ENCODE assay signal across 16 mouse cellular contexts in genomic region chr10:54085073-54085472, GRCm38 (mm10).
"Had no signal": no experiment of that assay in that cellular context is flagged by ENCODE, and none has a peak within 500 bp of the region (broad histone marks: within the 10 kb centered on the region; RNA-seq: fewer than 3 reads in every experiment).

No protein-coding gene starts in this region.

- H3K27ac ChIP-seq: neural tube, embryonic 13.5 days; neural tube, embryonic 15.5 days; stomach, embryonic 15.5 days; stomach, postnatal 0 days had no signal

- H3K36me3 ChIP-seq: neural tube, embryonic 13.5 days; neural tube, embryonic 15.5 days; stomach, embryonic 15.5 days had no signal

- H3K4me1 ChIP-seq: neural tube, embryonic 13.5 days; neural tube, embryonic 15.5 days; stomach, embryonic 15.5 days had no signal

- H3K4me2 ChIP-seq: neural tube, embryonic 13.5 days; neural tube, embryonic 15.5 days; stomach, embryonic 15.5 days had no signal

- H3K27me3 ChIP-seq: neural tube, embryonic 13.5 days; neural tube, embryonic 15.5 days; stomach, embryonic 15.5 days had no signal

- H3K9me3 ChIP-seq: neural tube, embryonic 13.5 days; neural tube, embryonic 15.5 days; stomach, embryonic 15.5 days had no signal

- H3K4me3 ChIP-seq: neural tube, embryonic 13.5 days; neural tube, embryonic 15.5 days; stomach, embryonic 15.5 days had no signal

- DNase-seq: retina, postnatal 1 day; right cerebral cortex, adult 18-20 months; right cerebral cortex, postnatal 14 days; right cerebral cortex, postnatal 25 days; right cerebral cortex, postnatal 4 days; spleen, adult 18-20 months; thymus, adult 18-20 months; thymus, adult 2 months; thymus, postnatal 14 days; thymus, postnatal 25 days; thymus, postnatal 36 days; thymus, postnatal 4 days had no signal

- H3K9ac ChIP-seq: neural tube, embryonic 13.5 days; neural tube, embryonic 15.5 days; stomach, embryonic 15.5 days had no signal
